Mouse (Mus musculus): ENCODE data around the gene Camta1. TPM values are rescaled to one million over a fixed set of nuclear protein-coding genes. Genes with fewer than 3 reads are reported as not detected.

Camta1 gene
- polyA plus RNA-seq, 1 experiment = 7.7 TPM

GRCm38 (mm10) chr4:151330983-151331382 lies 530.7 kb downstream of the Camta1 start:
- 65% methylated on average over 8 of the region's 8 CpGs for WGBS
- no peaks in the 10 kb centered on the region for H3K36me3 ChIP-seq (ENCODE audit: control insufficient read depth, insufficient read depth, low read length)
- no peaks in the 10 kb centered on the region for H3K27me3 ChIP-seq (replicated peaks; ENCODE audit: control insufficient read depth, insufficient read depth, low read length)
- no peak overlapping the region for H3K4me3 ChIP-seq (ENCODE audit: insufficient read depth, low read depth, low read length)
- H3K4me1 ChIP-seq (ENCODE audit: control insufficient read depth, insufficient read depth, low read length) = no peaks in the 10 kb centered on the region
- H3K27ac ChIP-seq (ENCODE audit: insufficient read depth, low read depth, low read length) = no peak overlapping the region
- no peak for DNase-seq
- no peak for TF ChIP-seq POLR2A (IDR thresholded peaks at IDR 0.05; ENCODE audit: low read depth, low read length)
- peak; percentile 40 for TF ChIP-seq CTCF (conservative IDR thresholded peaks at IDR 0.05; ENCODE audit: insufficient read depth, insufficient read length, low read depth, low read length)

DNA sequence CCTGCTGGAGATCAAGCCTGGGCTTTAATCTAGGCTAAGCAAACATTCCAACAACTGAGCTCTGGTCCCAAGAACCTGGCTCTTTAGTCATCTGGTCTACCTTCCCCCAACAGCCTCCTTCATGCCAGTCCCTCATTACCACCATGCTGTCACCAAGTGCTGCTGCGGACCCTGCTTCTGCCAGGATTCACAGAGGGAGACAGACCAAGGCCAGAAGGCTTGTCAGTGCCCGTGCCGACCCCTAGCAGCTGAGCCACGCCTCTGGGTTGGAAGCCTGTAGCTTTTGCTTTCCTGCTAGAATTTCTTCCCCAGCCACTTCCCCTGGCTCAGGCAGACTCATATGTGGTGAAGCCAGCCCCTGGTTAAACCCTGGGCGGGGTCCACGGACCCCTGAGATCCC lies 533.6 kb downstream of the Camta1 start:
- WGBS = 66% methylated on average over 6 of the region's 6 CpGs
- no peaks in the 10 kb centered on the region for H3K36me3 ChIP-seq (ENCODE audit: control insufficient read depth, insufficient read depth, low read length)
- no peak overlapping the region for H3K4me3 ChIP-seq (ENCODE audit: insufficient read depth, low read depth, low read length)
- TF ChIP-seq POLR2A (IDR thresholded peaks at IDR 0.05; ENCODE audit: low read depth, low read length) (no peak), CTCF (conservative IDR thresholded peaks at IDR 0.05; ENCODE audit: insufficient read depth, insufficient read length, low read depth, low read length) (no peak)
- no peak overlapping the region for H3K27ac ChIP-seq (ENCODE audit: insufficient read depth, low read depth, low read length)
- no peak for DNase-seq
- no peaks in the 10 kb centered on the region for H3K4me1 ChIP-seq (ENCODE audit: control insufficient read depth, insufficient read depth, low read length)
- H3K27me3 ChIP-seq (replicated peaks; ENCODE audit: control insufficient read depth, insufficient read depth, low read length) = no peaks in the 10 kb centered on the region

GRCm38 (mm10) chr4:151326971-151327686 lies 534.5 kb downstream of the Camta1 start:
- no peaks in the 10 kb centered on the region for H3K4me1 ChIP-seq (ENCODE audit: control insufficient read depth, insufficient read depth, low read length)
- H3K4me3 ChIP-seq (ENCODE audit: insufficient read depth, low read depth, low read length) = no peak overlapping the region
- TF ChIP-seq POLR2A (IDR thresholded peaks at IDR 0.05; ENCODE audit: low read depth, low read length) = no peak
- TF ChIP-seq CTCF (conservative IDR thresholded peaks at IDR 0.05; ENCODE audit: insufficient read depth, insufficient read length, low read depth, low read length) = no peak
- no peaks in the 10 kb centered on the region for H3K27me3 ChIP-seq (replicated peaks; ENCODE audit: control insufficient read depth, insufficient read depth, low read length)
- no peak overlapping the region for H3K27ac ChIP-seq (ENCODE audit: insufficient read depth, low read depth, low read length)
- WGBS = 89% methylated on average over 8 of the region's 8 CpGs
- H3K36me3 ChIP-seq (ENCODE audit: control insufficient read depth, insufficient read depth, low read length) = no peaks in the 10 kb centered on the region
- no peak for DNase-seq

GRCm38 (mm10) chr4:151316428-151316827 lies 545.2 kb downstream of the Camta1 start:
- Histone ChIP-seq H3K4me1 (ENCODE audit: control insufficient read depth, insufficient read depth, low read length) (no peaks in the 10 kb centered on the region), H3K27ac (ENCODE audit: insufficient read depth, low read depth, low read length) (no peak overlapping the region), H3K27me3 (replicated peaks; ENCODE audit: control insufficient read depth, insufficient read depth, low read length) (no peaks in the 10 kb centered on the region), H3K36me3 (ENCODE audit: control insufficient read depth, insufficient read depth, low read length) (no peaks in the 10 kb centered on the region), H3K4me3 (ENCODE audit: insufficient read depth, low read depth, low read length) (no peak overlapping the region)
- DNase-seq = no peak
- 88% methylated on average over 10 of the region's 10 CpGs for WGBS
- TF ChIP-seq POLR2A (IDR thresholded peaks at IDR 0.05; ENCODE audit: low read depth, low read length) (no peak), CTCF (conservative IDR thresholded peaks at IDR 0.05; ENCODE audit: insufficient read depth, insufficient read length, low read depth, low read length) (no peak)

GRCm38 (mm10) chr4:151315726-151316125 lies 546.0 kb downstream of the Camta1 start:
- no peak for DNase-seq
- no peaks in the 10 kb centered on the region for H3K27me3 ChIP-seq (replicated peaks; ENCODE audit: control insufficient read depth, insufficient read depth, low read length)
- TF ChIP-seq POLR2A (IDR thresholded peaks at IDR 0.05; ENCODE audit: low read depth, low read length) (no peak), CTCF (conservative IDR thresholded peaks at IDR 0.05; ENCODE audit: insufficient read depth, insufficient read length, low read depth, low read length) (no peak)
- H3K4me3 ChIP-seq (ENCODE audit: insufficient read depth, low read depth, low read length) = no peak overlapping the region
- H3K4me1 ChIP-seq (ENCODE audit: control insufficient read depth, insufficient read depth, low read length) = no peaks in the 10 kb centered on the region
- no peak overlapping the region for H3K27ac ChIP-seq (ENCODE audit: insufficient read depth, low read depth, low read length)
- no peaks in the 10 kb centered on the region for H3K36me3 ChIP-seq (ENCODE audit: control insufficient read depth, insufficient read depth, low read length)
- whole genome bisulfite sequencing = 68% methylated on average over 10 of the region's 10 CpGs

- no peaks in the 10 kb centered on the region for H3K27me3 ChIP-seq (replicated peaks; ENCODE audit: control insufficient read depth, insufficient read depth, low read length)
- H3K4me3 ChIP-seq (ENCODE audit: insufficient read depth, low read depth, low read length) = no peak overlapping the region
- 84% methylated on average over 8 of the region's 8 CpGs for WGBS
- no peak for DNase-seq
- no peak overlapping the region for H3K27ac ChIP-seq (ENCODE audit: insufficient read depth, low read depth, low read length)
- H3K36me3 ChIP-seq (ENCODE audit: control insufficient read depth, insufficient read depth, low read length) = no peaks in the 10 kb centered on the region
- no peaks in the 10 kb centered on the region for H3K4me1 ChIP-seq (ENCODE audit: control insufficient read depth, insufficient read depth, low read length)
- TF ChIP-seq POLR2A (IDR thresholded peaks at IDR 0.05; ENCODE audit: low read depth, low read length) = no peak
- no peak for TF ChIP-seq CTCF (conservative IDR thresholded peaks at IDR 0.05; ENCODE audit: insufficient read depth, insufficient read length, low read depth, low read length)
Measured at GRCm38 (mm10) chr4:151310773-151311172, 550.9 kb downstream of the Camta1 start.

GRCm38 (mm10) chr4:151310056-151310685 lies 551.5 kb downstream of the Camta1 start:
- WGBS = 46% methylated on average over 12 of the region's 12 CpGs
- no peak for TF ChIP-seq CTCF (conservative IDR thresholded peaks at IDR 0.05; ENCODE audit: insufficient read depth, insufficient read length, low read depth, low read length)
- TF ChIP-seq POLR2A (IDR thresholded peaks at IDR 0.05; ENCODE audit: low read depth, low read length) = no peak
- DNase-seq = peak; percentile 19
- H3K27me3 ChIP-seq (replicated peaks; ENCODE audit: control insufficient read depth, insufficient read depth, low read length) = no peaks in the 10 kb centered on the region
- H3K4me3 ChIP-seq (ENCODE audit: insufficient read depth, low read depth, low read length) = no peak overlapping the region
- H3K36me3 ChIP-seq (ENCODE audit: control insufficient read depth, insufficient read depth, low read length) = no peaks in the 10 kb centered on the region
- no peaks in the 10 kb centered on the region for H3K4me1 ChIP-seq (ENCODE audit: control insufficient read depth, insufficient read depth, low read length)
- no peak overlapping the region for H3K27ac ChIP-seq (ENCODE audit: insufficient read depth, low read depth, low read length)
